Mouse (Mus musculus) ES-Bruce4 (cell line): ENCODE measurements around the gene Rnf152. TPM values are rescaled to one million over a fixed set of nuclear protein-coding genes. Genes with fewer than 3 reads are reported as not detected.

Source experiments
- H3K27ac ChIP-seq: 2 replicates; pipeline ENCODE4 v1.5.1; 2012; ENCODE audit warnings: low read length, inconsistent platforms; ENCODE audit not compliant: insufficient read depth
- H3K27me3 ChIP-seq: 2 replicates; pipeline ENCODE4 v1.6.1; 2012; ENCODE audit warnings: mild to moderate bottlenecking, low read length, inconsistent platforms; ENCODE audit not compliant: control insufficient read depth, poor library complexity, insufficient read depth, severe bottlenecking
- H3K36me3 ChIP-seq: 2 replicates; pipeline ENCODE4 v1.6.1; 2012; ENCODE audit warnings: inconsistent platforms, mild to moderate bottlenecking, low read length, moderate library complexity; ENCODE audit not compliant: control insufficient read depth, poor library complexity, insufficient read depth, severe bottlenecking
- H3K4me1 ChIP-seq: one replicate; pipeline ENCODE4 v1.8.1; 2011; ENCODE audit warnings: low read length; ENCODE audit not compliant: control insufficient read depth, insufficient read depth
- H3K4me3 ChIP-seq: 2 replicates; pipeline ENCODE4 v1.5.1; 2011; ENCODE audit warnings: low read depth, mild to moderate bottlenecking, low read length
- H3K9ac ChIP-seq: 2 replicates; pipeline ENCODE4 v1.6.1; 2012; ENCODE audit warnings: low read depth, mild to moderate bottlenecking, inconsistent platforms; ENCODE audit not compliant: poor library complexity, severe bottlenecking
- H3K9me3 ChIP-seq: replicated peaks from 2 replicates; pipeline ENCODE4 v1.6.1; 2012; ENCODE audit warnings: mild to moderate bottlenecking, low read length, inconsistent platforms; ENCODE audit not compliant: control insufficient read depth, poor library complexity, insufficient read depth, severe bottlenecking
- CTCF ChIP-seq: IDR thresholded peaks from one replicate; pipeline ENCODE4 v1.8.1; 2011; ENCODE audit warnings: low read depth, low read length
- EP300 ChIP-seq: IDR thresholded peaks from 2 replicates; pipeline ENCODE4 v1.6.1; 2011; ENCODE audit warnings: low read depth, low read length; ENCODE audit not compliant: insufficient read depth
- POLR2A ChIP-seq: IDR thresholded peaks from one replicate; pipeline ENCODE4 v1.8.1; 2011; ENCODE audit warnings: low read length; ENCODE audit not compliant: insufficient read depth
- polyA plus RNA-seq: library from polyadenylated mRNA; stranded (reverse); fragments of >200 nt; gene quantifications from 2 replicates; pipeline ENCODE4 v1.2.4, GENCODE M21; 2011; ENCODE audit warnings: low read depth; ENCODE audit not compliant: missing spikeins, insufficient read depth, insufficient read length

Gene Rnf152
- polyA plus RNA-seq, 1 experiment: 0.60 TPM

DNA sequence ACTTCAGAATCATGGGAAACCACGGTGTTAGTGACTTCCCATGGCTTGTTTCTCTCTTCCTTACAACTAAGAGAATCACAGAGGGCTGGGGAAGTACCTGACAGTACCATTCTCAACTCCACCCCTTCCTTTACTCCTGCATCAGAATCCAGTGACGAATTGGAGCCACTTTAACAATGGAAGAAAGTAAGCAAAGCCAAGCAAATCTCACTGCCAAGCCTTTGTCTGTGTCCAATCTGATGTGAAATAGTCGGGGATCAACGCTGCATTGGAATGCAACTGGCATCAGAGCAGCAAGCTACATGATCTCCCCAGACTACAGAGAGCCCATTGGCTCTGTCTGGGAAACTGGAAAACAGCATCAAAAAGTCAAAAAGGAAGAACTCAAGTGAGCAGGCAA lies 31.9 kb downstream of the Rnf152 start:
- Histone ChIP-seq H3K27ac (no peak overlapping the region), H3K4me3 (no peak overlapping the region), H3K9me3 (no peaks in the 10 kb centered on the region), H3K9ac (no peak overlapping the region), H3K36me3 (no peaks in the 10 kb centered on the region), H3K27me3 (no peaks in the 10 kb centered on the region), H3K4me1 (no peaks in the 10 kb centered on the region)
- TF ChIP-seq CTCF (no peak), POLR2A (no peak), EP300 (no peak)

GRCm38 (mm10) chr1:105314010-105314800 lies 42.3 kb downstream of the Rnf152 start:
- no peaks in the 10 kb centered on the region for H3K36me3 ChIP-seq
- H3K4me3 ChIP-seq: no peak overlapping the region
- no peak overlapping the region for H3K27ac ChIP-seq
- no peaks in the 10 kb centered on the region for H3K27me3 ChIP-seq
- TF ChIP-seq CTCF (no peak), POLR2A (no peak)
- no peak overlapping the region for H3K9ac ChIP-seq
- no peaks in the 10 kb centered on the region for H3K9me3 ChIP-seq
- H3K4me1 ChIP-seq: no peaks in the 10 kb centered on the region

DNA sequence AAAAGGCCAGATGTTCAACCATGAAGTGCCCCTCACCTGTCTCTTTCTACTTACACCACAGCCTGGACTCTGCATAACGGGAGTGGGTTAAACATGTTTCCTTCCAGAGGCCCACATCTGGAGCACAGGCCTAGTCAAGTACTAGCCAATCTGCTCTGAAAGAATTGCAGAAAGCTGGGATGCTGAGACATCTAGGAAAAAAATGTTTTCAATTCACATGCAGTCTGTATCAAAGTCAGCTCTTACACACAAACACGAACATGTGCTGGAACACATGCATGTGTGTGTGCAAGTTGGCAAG lies 44.0 kb downstream of the Rnf152 start:
- Histone ChIP-seq H3K4me3 (no peak overlapping the region), H3K27ac (no peak overlapping the region)

DNA sequence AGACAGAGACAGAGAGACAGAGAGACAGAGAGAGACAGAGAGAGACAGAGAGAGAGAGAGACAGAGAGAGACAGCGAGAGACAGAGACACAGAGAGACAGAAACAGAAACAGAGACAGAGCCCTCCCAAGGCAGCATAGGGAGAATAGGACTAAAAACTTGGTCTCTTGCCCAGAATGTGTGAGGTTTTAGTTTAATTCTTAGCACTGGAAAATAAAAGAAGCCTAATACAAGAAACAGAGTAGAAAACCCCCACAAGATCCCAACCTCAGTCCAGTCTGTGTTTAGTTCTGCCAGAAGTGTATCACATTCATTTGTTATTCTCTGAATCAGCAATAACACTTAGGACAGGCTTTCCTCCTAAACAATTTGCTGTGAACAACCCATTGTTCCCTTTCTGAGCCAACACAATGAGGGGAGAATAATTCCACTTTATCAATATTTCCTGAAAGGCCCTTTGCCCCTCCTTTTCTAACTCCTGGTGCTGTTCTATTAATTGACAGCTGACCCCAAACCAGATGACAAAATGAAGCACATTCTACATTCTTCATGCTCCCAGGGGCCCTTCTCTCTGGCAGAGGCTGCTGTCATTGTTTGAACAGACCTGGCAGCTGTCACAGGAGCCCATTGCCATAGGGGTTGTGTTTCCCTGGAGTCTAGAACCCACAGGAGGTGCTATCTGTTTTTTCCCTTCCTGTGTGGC lies 44.5 kb downstream of the Rnf152 start:
- H3K4me1 ChIP-seq: no peaks in the 10 kb centered on the region
- no peaks in the 10 kb centered on the region for H3K36me3 ChIP-seq
- H3K9me3 ChIP-seq: no peaks in the 10 kb centered on the region
- TF ChIP-seq POLR2A (no peak), CTCF (no peak), EP300 (no peak)
- no peak overlapping the region for H3K9ac ChIP-seq
- H3K27ac ChIP-seq: no peak overlapping the region
- no peaks in the 10 kb centered on the region for H3K27me3 ChIP-seq
- H3K4me3 ChIP-seq: no peak overlapping the region

More for the DNA sequence above, 44.0 kb downstream of the Rnf152 start:
- Histone ChIP-seq H3K36me3 (no peaks in the 10 kb centered on the region), H3K4me1 (no peaks in the 10 kb centered on the region), H3K27me3 (no peaks in the 10 kb centered on the region), H3K9me3 (no peaks in the 10 kb centered on the region), H3K9ac (no peak overlapping the region)
- TF ChIP-seq POLR2A (no peak), CTCF (no peak), EP300 (no peak)

DNA sequence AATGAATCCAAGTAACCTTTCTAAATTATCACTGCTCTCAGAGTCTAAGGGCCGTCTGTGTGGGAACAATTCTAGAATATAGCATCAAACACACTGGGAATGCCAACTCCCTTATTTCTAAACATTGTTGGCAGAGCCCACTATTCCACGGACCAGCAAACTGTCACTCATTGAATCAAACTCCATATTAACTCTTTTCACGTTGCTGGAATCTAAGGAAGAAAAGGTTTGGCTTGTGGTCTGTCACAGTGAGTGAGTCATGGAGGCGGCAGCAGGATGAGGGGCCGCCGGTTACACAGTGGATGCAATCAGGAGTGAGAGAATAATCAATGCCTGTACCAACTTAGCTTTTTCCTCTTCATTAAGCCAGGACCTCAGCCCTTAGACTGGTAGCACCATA lies 54.3 kb downstream of the Rnf152 start:
- Histone ChIP-seq H3K4me3 (no peak overlapping the region), H3K4me1 (no peaks in the 10 kb centered on the region), H3K27me3 (no peaks in the 10 kb centered on the region), H3K27ac (no peak overlapping the region), H3K9ac (no peak overlapping the region), H3K36me3 (no peaks in the 10 kb centered on the region), H3K9me3 (no peaks in the 10 kb centered on the region)
- TF ChIP-seq CTCF: no peak
- no peak for TF ChIP-seq EP300
- TF ChIP-seq POLR2A: no peak

DNA sequence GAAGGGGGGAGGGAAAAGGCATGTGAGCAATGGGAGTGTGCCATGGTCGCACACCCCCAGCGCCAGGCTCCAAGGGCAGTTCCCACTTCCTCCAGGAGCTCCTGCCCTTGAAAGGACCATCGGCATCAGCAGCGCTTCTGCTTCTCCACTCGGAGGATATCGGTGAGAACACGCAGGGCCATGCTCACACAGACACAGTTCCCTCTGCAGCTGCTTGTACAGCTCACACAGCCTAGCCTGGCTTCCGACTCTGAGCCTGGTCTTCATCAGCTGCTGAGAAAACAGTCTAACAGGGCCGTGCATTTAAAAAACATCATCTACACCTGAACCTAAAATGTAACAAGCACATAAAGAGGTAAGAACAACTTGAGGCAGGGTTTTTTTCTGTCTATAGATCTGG lies 54.7 kb downstream of the Rnf152 start:
- no peaks in the 10 kb centered on the region for H3K9me3 ChIP-seq

More for the DNA sequence above, 54.7 kb downstream of the Rnf152 start:
- no peaks in the 10 kb centered on the region for H3K4me1 ChIP-seq
- no peak overlapping the region for H3K27ac ChIP-seq
- H3K9ac ChIP-seq: no peak overlapping the region
- no peak for TF ChIP-seq CTCF
- no peak for TF ChIP-seq EP300
- no peak for TF ChIP-seq POLR2A
- no peak overlapping the region for H3K4me3 ChIP-seq
- H3K36me3 ChIP-seq: no peaks in the 10 kb centered on the region
- H3K27me3 ChIP-seq: no peaks in the 10 kb centered on the region
